Mouse (Mus musculus): ENCODE results near the gene Dpp3.

- TF ChIP-seq FOSL1 (IDR thresholded peaks at IDR 0.05; ENCODE audit: insufficient read depth, low read length, poor library complexity, severe bottlenecking) (no peak), CTCF (IDR thresholded peaks at IDR 0.05; ENCODE audit: control insufficient read depth, insufficient read depth, insufficient read length) (no peak), MYOG (IDR thresholded peaks at IDR 0.05; ENCODE audit: control insufficient read depth, extremely low read depth, insufficient read length) (no peak), CEBPB (IDR thresholded peaks at IDR 0.05; ENCODE audit: low read depth) (no peak)
Measured at GRCm38 (mm10) chr19:4916827-4917226, 11.3 kb downstream of the Dpp3 start.
